Mouse (Mus musculus) adrenal gland, postnatal 4 days (tissue): ENCODE results near the gene Aspm. TPM values are rescaled to one million over a fixed set of nuclear protein-coding genes. Genes with fewer than 3 reads are reported as not detected.

Source experiments
- DNase-seq, 2 experiments: peaks; one replicate each; pipeline ENCODE4 v3.0.0; 2021 to 2022; ENCODE audit warnings: low spot score in 2 of 2, mixed read lengths in 2 of 2
- total RNA-seq, 2 experiments: library from RNA; stranded (reverse); gene quantifications; 2 replicates each; pipeline ENCODE4 v1.2.3; 2021

Aspm gene
- total RNA-seq, 2 experiments from 2014 or later = 14.1 to 15.1 TPM

DNA sequence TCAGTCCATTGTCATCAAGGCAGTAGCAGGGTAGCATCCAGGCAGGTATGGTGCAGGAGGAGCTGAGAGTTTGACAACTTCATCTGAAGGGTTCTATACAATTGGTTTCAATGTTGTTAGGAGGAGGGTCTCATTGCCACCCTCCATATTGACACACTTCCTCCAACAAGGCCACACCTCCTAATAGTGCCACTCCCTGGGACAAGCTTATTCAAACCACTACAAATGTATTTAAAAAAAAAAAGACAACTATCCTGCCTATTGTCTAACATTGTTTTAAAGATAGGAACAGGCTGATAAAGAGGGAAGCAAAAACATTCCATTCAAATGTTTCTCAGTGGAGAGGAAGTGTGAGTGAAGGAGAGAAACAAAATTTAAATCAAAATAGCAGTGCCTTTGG lies 45.2 kb downstream of the Aspm start:
- no peak for DNase-seq

GRCm38 (mm10) chr1:139501258-139501752 lies 46.7 kb downstream of the Aspm start, which contains the start of gene F13b:
F13b (plus strand) TSS chr1:139501702.
- no peak for DNase-seq

- no peak for DNase-seq
Observed at GRCm38 (mm10) chr1:139514556-139514955, 60.0 kb downstream of the Aspm start.

Other genes with a start within 250 kb of the Aspm start
- gene Crb1, start 77.7 kb upstream of the Aspm start, total RNA-seq = under 1 TPM; 0.14 to 0.20 TPM
- 10 to 100 TPM; 31.0 to 38.6 TPM for gene Zbtb41, start 32.5 kb upstream of the Aspm start, total RNA-seq
- 10 to 100 TPM in 1 of 2 experiments, 1 to 10 TPM in 1; 2.8 to 15.7 TPM for gene F13b, start 46.9 kb downstream of the Aspm start, total RNA-seq
- gene Cfhr1, start 105.5 kb downstream of the Aspm start, total RNA-seq = 1 to 10 TPM in 1 of 2 experiments, not detected in 1; 3.1 TPM